Mouse (Mus musculus) testis, adult 2 months (tissue): ENCODE results near the gene Stat2.

ENCODE experiments used
- CTCF ChIP-seq: fragments of 200-500 bp; IDR thresholded peaks from 2 replicates; pipeline ENCODE4 v1.5.1; 2012; ENCODE audit warnings: low read depth, mild to moderate bottlenecking, inconsistent platforms, low read length, moderate library complexity; ENCODE audit not compliant: control insufficient read depth, insufficient read depth, insufficient replicate concordance
- POLR2A ChIP-seq: fragments of 200-500 bp; IDR thresholded peaks from 2 replicates; pipeline ENCODE4 v1.6.1; 2012; ENCODE audit warnings: low read depth, mild to moderate bottlenecking, inconsistent platforms, low read length, moderate library complexity; ENCODE audit not compliant: control insufficient read depth

GRCm38 (mm10) chr10:128259946-128260345, 10.4 kb upstream of the Stat2 start:
- TF ChIP-seq CTCF (no peak), POLR2A (no peak)
